Mouse (Mus musculus) G1E-ER4 (cell line): ENCODE results near the gene Dus3l. TPM values are rescaled to one million over a fixed set of nuclear protein-coding genes. Genes with fewer than 3 reads are reported as not detected.

Experiments used
- GATA1 ChIP-seq: IDR thresholded peaks from one replicate; pipeline ENCODE4 v1.8.0; 2012; ENCODE audit warnings: low read length, inconsistent platforms
- polyA plus RNA-seq: library from polyadenylated mRNA; stranded (reverse); fragments of >175 nt; gene quantifications from 2 replicates; pipeline ENCODE4 v1.2.3, GENCODE M21; 2012

Gene Dus3l
- polyA plus RNA-seq, 1 experiment: 67.0 TPM

- no peak for TF ChIP-seq GATA1
These were observed 24.3 kb upstream of the Dus3l start for GRCm38 (mm10) chr17:56740118-56740787.

- no peak for TF ChIP-seq GATA1
These were observed 23.8 kb upstream of the Dus3l start for GRCm38 (mm10) chr17:56740788-56741160.

- no peak for TF ChIP-seq GATA1
These were observed 20.4 kb upstream of the Dus3l start for GRCm38 (mm10) chr17:56744173-56744572.

GRCm38 (mm10) chr17:56751404-56752072 is 13.0 kb upstream of the Dus3l start:
- no peak for TF ChIP-seq GATA1

GRCm38 (mm10) chr17:56753452-56753851 is 11.1 kb upstream of the Dus3l start:
- TF ChIP-seq GATA1: no peak

- no peak for TF ChIP-seq GATA1
These were observed 10.0 kb upstream of the Dus3l start for GRCm38 (mm10) chr17:56754271-56755185.

- TF ChIP-seq GATA1: no peak
These were observed 7.7 kb upstream of the Dus3l start for GRCm38 (mm10) chr17:56756703-56757399.

GRCm38 (mm10) chr17:56757416-56758123 is 7.0 kb upstream of the Dus3l start, which contains the start of gene Nrtn:
Gene Nrtn (minus strand): TSS chr17:56757530.
- no peak for TF ChIP-seq GATA1

- TF ChIP-seq GATA1: no peak
These were observed 6.4 kb upstream of the Dus3l start for GRCm38 (mm10) chr17:56758132-56758531.

- no peak for TF ChIP-seq GATA1
These were observed 5.3 kb upstream of the Dus3l start for GRCm38 (mm10) chr17:56759261-56759660.

GRCm38 (mm10) chr17:56761077-56761476 is 3.5 kb upstream of the Dus3l start:
- no peak for TF ChIP-seq GATA1

- peak; percentile 59 for TF ChIP-seq GATA1
These were observed 2.6 kb upstream of the Dus3l start for GRCm38 (mm10) chr17:56761991-56762410.

- no peak for TF ChIP-seq GATA1
These were observed 1.5 kb upstream of the Dus3l start for GRCm38 (mm10) chr17:56762769-56763731.
